Mouse (Mus musculus) gastrocnemius, postnatal 36 days (tissue): ENCODE measurements around the gene Eif2b1. TPM values are rescaled to one million over a fixed set of nuclear protein-coding genes. Genes with fewer than 3 reads are reported as not detected.
A peak's percentile ranks its signal among the peaks of the same experiment; 100 is the strongest.
"Not testable (repeated sequence)": the region's sequence is repeated elsewhere in the genome, so short reads cannot be mapped to it uniquely, and the experiment has no call there.

Experiments
- DNase-seq, 2 experiments: peaks; one replicate each; pipeline ENCODE4 v3.0.0; 2022
- intact Hi-C: fragments of 180-260 bp; cut with DNase I; formaldehyde crosslinking; loops from one replicate; pipeline ENCODE4 v1.15.1; 2025
- long read RNA-seq, 2 experiments: library from polyadenylated mRNA; stranded (forward); transcript quantifications; one replicate each; pipeline ENCODE4 v2.0.0; 2021
- total RNA-seq, 2 experiments: library from RNA; stranded (reverse); gene quantifications; 2 replicates each; pipeline ENCODE4 v1.2.3; 2021

Gene Eif2b1
- 10 to 100 TPM; 40.2 to 44.4 TPM for total RNA-seq
- long read RNA-seq, experiment 1, transcript Eif2b1-201 (9 exons, 2,013 nt): major isoform, 50 of 57 reads
- long read RNA-seq, experiment 1, partial matches to known transcripts: 4 of 57 reads
- long read RNA-seq, experiment 1, other reads (novel, unspliced or antisense): 3 of 57 reads
- long read RNA-seq, experiment 2, transcript Eif2b1-201 (9 exons, 2,013 nt): major isoform, 80 of 89 reads
- long read RNA-seq, experiment 2, partial matches to known transcripts: 2 of 89 reads
- long read RNA-seq, experiment 2, other reads (novel, unspliced or antisense): 7 of 89 reads

- intact Hi-C loops: no loop called here
- peak; percentile 86 to 90 for DNase-seq
These were observed at the start of gene Eif2b1, which contains the start of gene Gtf2h3 for GRCm38 (mm10) chr5:124578633-124579317. Eif2b1 (minus strand) TSS chr5:124579131. Gtf2h3 (plus strand) TSS chr5:124579140.

GRCm38 (mm10) chr5:124624291-124624690, 45.4 kb upstream of the Eif2b1 start:
- intact Hi-C loops: no loop called here
- DNase-seq: no peak

GRCm38 (mm10) chr5:124622890-124623289, 44.0 kb upstream of the Eif2b1 start:
- DNase-seq: no peak
- intact Hi-C loops: no loop called here

GRCm38 (mm10) chr5:124621362-124621761, 42.4 kb upstream of the Eif2b1 start:
- intact Hi-C loops: no loop called here
- DNase-seq: no peak

GRCm38 (mm10) chr5:124618711-124619110, 39.8 kb upstream of the Eif2b1 start:
- intact Hi-C loops: no loop called here
- no peak for DNase-seq

GRCm38 (mm10) chr5:124614709-124615108, 35.8 kb upstream of the Eif2b1 start:
- DNase-seq: no peak
- intact Hi-C loops: no loop called here

- intact Hi-C loops: no loop called here
- no peak for DNase-seq
These were observed 32.0 kb upstream of the Eif2b1 start for GRCm38 (mm10) chr5:124610965-124611364.

GRCm38 (mm10) chr5:124605041-124605622, 26.2 kb upstream of the Eif2b1 start:
- intact Hi-C loops: no loop called here
- no peak for DNase-seq

- intact Hi-C loops: no loop called here
- no peak for DNase-seq
These were observed 25.4 kb upstream of the Eif2b1 start for GRCm38 (mm10) chr5:124604296-124604695.

- DNase-seq: peak in 1 of 2 experiments; percentile 28
- intact Hi-C loops: loop anchor here (2.0 kb wide), 1 partner anchor 264 kb away; no protein-coding TSS in a partner anchor
These were observed 23.4 kb upstream of the Eif2b1 start for GRCm38 (mm10) chr5:124602349-124602748.

GRCm38 (mm10) chr5:124599726-124600125, 20.8 kb upstream of the Eif2b1 start:
- not testable (repeated sequence) for DNase-seq

GRCm38 (mm10) chr5:124598224-124599174, 19.6 kb upstream of the Eif2b1 start:
- peak; percentile 78 to 86 for DNase-seq
- intact Hi-C loops: loop anchor here (1.0 kb wide), 1 partner anchor 29 kb away; no protein-coding TSS in a partner anchor

More at GRCm38 (mm10) chr5:124599726-124600125, 20.8 kb upstream of the Eif2b1 start:
- intact Hi-C loops: loop anchor here (1.0 kb wide), 1 partner anchor 28 kb away; no protein-coding TSS in a partner anchor

- intact Hi-C loops: no loop called here
- DNase-seq: no peak
These were observed 13.8 kb upstream of the Eif2b1 start for GRCm38 (mm10) chr5:124592768-124593167.

- intact Hi-C loops: no loop called here
- DNase-seq: no peak
These were observed 3.6 kb upstream of the Eif2b1 start for GRCm38 (mm10) chr5:124582515-124582914.

GRCm38 (mm10) chr5:124575467-124575866, 3.5 kb downstream of the Eif2b1 start:
- DNase-seq: no peak
- intact Hi-C loops: no loop called here

GRCm38 (mm10) chr5:124571068-124571467, 7.9 kb downstream of the Eif2b1 start:
- no peak for DNase-seq
- intact Hi-C loops: no loop called here

- intact Hi-C loops: loop anchor here (10.0 kb wide), 1 partner anchor 430 kb away; no protein-coding TSS in a partner anchor
- no peak for DNase-seq
These were observed 23.8 kb downstream of the Eif2b1 start for GRCm38 (mm10) chr5:124555145-124555544.

- no peak for DNase-seq
- intact Hi-C loops: loop anchor here (10.0 kb wide), 1 partner anchor 429 kb away; no protein-coding TSS in a partner anchor
These were observed 25.3 kb downstream of the Eif2b1 start for GRCm38 (mm10) chr5:124553607-124554006.

GRCm38 (mm10) chr5:124552558-124553307, 26.2 kb downstream of the Eif2b1 start, which contains the start of gene Ddx55:
Ddx55 (plus strand) TSS chr5:124552864.
- intact Hi-C loops: loop anchor here (10.0 kb wide), 1 partner anchor 428 kb away; no protein-coding TSS in a partner anchor
- peak; percentile 82 to 89 for DNase-seq
